Mouse (Mus musculus): Measurements from ENCODE around the gene Zfp639.

Gene Zfp639

DNA sequence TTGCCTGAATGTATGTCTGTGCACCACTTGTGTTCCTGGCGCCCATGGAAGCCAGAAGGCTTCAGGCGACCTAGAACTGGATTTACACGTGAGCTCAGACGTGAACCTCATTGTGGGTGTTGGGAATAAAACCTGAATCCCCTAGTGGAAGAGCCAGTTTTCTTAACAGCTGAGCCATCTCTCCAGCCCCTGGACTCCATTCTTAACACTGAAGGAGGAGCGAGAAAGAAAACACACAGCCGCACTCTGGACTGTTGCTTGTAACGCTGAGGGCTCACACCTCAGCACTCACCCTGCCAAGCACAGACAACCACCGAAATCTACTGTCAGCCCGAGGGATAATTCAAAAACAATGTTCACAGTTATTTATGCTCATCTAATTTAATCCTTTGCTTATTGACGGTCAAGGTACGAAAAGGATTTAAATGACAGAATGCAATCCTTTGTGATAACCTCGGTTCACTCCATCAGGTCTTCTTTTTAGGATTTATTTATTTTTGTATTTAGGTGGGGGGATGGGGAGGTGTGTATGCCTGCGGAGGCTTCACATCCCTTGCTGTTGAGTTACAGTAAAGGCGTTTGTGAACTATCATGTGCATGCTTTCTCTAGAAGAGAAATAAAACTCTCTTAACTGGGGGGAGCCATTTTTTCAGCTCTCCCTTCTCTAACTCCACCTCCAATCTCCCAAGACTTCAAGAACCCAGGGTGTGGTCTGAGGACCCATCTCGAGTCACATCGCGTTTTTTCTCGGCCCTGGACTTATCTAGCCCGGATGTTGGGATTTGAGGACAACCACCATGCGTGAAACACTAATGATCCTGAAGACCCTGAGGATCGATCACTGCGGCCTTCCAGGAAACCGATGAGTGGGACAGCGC, at the start of gene Zfp639:
Gene Zfp639, plus strand, starts transcription at position 764 of the 879 bp plus-strand sequence.
- in situ Hi-C loops (cut with MboI, MseI): loop anchor here (10.0 to 25.0 kb wide), 2 partner anchors 1303 to 1445 kb away; no protein-coding TSS in a partner anchor

DNA sequence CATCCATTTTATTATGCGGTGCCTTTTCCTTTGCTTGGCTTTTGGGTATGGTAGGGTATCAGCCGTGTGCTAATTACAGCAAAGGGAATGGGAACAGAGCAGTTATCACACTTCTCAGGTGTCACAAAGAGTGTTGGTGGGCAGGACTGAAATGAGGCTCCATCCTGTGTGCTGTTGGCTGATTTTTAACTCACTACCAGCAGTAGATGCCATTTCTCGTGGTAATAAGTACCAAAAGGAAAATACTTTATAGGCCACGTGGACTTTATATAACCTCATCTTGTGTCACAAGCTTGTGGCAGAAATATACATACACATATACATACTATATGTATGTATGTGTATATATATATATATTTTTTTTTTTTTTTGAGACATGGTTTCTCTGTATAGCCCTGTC, 42.7 kb upstream of the Zfp639 start:
- in situ Hi-C loops (cut with MboI, MseI): no loop called here

DNA sequence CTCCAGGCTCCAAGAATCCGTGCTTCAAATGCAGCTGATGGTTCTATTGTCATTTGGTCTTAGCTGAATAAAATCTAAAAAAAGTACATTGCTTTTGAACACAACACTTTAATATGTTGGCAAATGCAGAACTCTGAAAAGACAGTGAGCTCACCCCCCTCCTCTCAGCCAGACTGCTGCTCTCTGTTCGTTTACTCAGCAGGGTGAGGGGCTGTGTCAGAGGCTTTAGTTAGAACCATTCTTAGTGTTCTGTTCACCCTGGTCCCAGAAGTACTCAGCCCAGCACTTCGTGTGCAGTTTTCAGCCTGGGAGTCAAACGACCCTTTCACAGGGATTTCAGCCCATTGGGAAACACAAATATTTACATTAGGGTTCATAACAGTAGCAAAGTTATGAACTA, 41.6 kb upstream of the Zfp639 start:
- in situ Hi-C loops (cut with MboI, MseI): no loop called here

DNA sequence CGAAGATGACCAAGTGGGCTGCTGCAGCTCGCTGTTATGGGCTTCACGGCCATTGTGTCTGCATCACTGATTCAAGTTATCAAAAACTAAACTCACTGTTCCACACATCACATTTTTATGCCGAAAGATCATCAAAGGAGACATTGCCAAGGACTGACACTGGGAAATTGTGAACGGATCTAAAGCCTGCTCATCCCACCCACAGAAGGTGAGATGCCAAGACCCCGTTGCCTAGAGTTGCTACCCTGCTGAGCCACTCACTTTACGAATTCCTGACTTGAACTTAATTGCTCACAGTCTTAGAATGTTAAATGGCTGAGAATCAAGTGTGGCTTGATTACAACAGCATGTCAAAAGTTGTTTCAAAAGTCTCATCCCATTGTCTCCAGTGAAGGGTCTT, 39.6 kb upstream of the Zfp639 start:
- in situ Hi-C loops (cut with MboI, MseI): no loop called here

DNA sequence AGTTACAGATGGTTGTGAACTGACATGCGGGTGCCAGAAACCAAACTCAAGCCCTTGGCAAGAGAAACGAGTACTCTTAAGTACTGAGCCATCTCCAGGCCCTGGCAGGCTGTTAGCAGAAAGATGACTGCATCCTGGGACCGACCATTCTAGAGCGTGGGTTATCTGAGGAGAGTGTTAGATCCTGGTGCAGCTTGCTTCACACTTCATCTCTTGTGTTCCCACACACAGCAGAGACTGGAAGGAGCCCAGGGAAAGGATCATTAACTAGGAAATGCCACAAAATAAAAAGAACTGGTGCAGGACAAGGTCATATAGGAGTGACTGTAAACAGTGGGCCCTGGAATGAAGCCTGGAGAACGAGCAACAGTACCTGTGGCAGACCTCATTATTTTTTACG, 39.0 kb upstream of the Zfp639 start:
- in situ Hi-C loops (cut with MboI, MseI): no loop called here

DNA sequence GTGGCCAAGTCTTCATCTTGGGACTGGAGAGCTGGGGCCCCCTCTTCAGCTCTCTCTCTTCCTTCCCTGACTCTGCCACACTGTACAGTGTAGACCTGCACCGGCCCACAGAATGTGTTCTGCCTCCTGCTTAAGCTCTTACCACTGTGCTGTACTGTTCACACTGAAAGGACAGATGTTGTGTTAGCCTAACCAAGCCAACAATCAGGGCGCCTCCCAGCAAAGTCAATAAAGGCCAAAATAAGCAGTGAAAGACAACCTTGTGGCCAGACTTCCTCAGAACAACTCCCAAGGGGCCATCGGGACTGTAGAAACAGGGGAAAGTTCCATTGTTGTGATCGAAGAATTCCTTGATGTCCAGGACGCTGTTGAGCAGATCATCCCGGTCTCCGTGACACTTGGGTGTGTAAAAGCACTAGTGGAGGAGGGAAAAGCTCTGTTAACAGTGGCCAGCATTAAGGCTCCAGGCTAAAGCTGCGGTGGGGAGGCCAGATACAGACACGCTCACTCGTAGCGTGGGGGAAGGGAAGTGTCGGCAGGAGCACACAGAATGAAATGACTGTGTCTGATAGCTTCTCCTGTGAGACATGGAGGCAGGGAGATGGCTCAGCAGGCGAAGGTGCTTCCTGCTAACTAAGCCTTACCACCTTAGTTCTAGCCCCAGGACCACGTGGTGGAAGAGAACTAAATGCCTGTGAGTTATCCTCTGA, 37.7 kb upstream of the Zfp639 start:
- in situ Hi-C loops (cut with MboI, MseI): no loop called here

DNA sequence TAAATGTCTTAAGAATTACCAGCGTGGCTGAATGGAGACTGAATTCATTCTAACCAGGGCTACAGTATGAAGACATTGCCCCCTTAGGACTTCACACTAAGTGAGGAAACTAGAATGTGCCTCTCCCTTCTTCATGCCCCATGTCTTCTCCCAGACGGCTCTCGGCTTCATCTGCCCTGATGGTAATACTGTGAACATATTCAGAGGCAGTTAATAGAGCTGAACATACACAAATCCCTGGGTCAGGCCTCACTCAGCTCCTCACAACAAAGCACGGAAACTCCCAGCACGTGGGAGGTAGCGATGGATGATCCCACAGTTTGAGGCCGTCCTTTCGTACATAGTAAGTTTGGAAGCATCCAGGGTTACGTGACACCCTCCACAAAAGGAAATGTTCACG, 36.9 kb upstream of the Zfp639 start:
- in situ Hi-C loops (cut with MboI, MseI): no loop called here

DNA sequence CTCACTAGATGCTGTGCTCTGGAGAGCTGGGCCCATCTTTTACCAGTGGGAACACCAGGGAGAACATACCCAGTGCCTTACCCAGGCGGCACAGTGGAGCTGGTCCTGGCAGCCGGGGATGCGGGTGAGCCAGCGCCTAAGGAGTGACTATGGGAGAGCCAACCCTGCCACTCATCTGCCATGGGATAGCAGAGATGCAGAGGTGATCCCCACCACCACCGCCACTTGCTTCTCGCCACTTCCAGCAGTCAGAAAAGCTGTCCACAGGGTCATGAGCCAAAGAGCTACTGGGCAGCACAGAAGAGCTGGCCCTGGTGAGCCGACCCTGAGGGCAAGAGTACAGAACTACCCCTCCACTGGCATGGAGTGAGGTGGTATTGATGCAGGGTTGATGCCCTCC, 30.1 kb upstream of the Zfp639 start:
- in situ Hi-C loops (cut with MboI, MseI): loop anchor here (10.0 to 25.0 kb wide), 2 partner anchors 293 to 485 kb away; no protein-coding TSS in a partner anchor

DNA sequence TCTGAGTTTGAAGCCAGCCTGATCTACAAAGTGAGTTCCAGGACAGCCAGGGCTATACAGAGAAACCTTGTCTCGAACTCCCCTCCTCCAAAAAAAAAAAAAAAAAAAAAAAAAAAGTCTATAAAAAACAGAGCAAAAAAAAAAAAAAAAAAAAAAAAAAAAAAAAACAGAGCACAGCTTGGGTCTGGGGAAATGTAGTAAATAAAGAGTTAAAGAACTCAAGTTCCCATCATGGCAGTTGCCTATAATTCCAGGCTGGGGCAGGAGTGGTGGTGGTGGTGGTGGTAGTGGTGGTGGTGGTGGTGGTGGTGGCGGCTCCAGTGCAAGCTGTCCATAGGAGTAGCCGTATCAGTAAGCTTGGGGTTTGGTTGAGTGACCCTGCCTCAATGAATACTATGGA, 27.0 kb upstream of the Zfp639 start:
- in situ Hi-C loops (cut with MboI, MseI): loop anchor here (10.0 to 25.0 kb wide), 2 partner anchors 296 to 488 kb away; no protein-coding TSS in a partner anchor

DNA sequence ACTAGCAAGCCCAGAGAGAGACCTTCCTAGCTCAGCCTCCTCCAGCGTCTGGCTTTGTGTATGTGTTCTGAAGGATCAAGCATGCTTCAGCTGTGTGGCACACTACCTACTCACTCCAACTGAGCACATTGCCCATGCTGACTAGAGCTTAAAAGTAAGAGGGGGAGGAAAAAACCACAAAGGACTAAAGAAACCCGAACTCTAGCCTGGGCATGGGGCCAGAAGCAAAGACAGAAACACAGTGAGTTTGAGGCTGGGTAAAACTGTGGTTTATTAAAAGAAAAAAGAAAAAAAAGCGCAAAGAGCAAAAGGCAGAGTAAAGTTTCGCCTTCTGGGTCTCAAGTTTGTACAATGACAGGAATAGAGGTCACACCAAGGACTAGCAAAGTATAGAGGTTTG, 23.5 kb upstream of the Zfp639 start:
- in situ Hi-C loops (cut with MboI, MseI): loop anchor here (5.0 to 25.0 kb wide), 3 partner anchors 114 to 492 kb away; no protein-coding TSS in a partner anchor

DNA sequence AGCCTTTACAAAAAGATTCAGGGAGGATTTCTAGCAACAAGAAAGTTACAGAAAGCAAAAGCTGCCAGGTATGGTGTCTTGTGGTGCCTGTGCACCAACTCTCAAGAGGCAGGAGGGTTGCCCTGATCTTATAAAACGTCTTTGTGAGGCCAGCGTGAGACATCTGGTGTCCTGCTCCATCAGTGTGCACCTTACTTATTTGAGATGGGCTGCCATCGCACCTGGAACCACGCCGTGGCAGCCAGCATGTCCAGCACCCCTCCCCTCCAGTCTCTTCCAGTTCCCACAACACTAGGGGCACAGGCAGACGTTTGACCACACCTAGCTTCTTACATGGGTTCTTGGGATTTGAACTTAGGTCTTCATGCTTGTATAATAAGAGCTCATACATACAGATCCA, 21.9 kb upstream of the Zfp639 start:
- in situ Hi-C loops (cut with MboI, MseI): loop anchor here (5.0 to 25.0 kb wide), 3 partner anchors 116 to 493 kb away; no protein-coding TSS in a partner anchor

DNA sequence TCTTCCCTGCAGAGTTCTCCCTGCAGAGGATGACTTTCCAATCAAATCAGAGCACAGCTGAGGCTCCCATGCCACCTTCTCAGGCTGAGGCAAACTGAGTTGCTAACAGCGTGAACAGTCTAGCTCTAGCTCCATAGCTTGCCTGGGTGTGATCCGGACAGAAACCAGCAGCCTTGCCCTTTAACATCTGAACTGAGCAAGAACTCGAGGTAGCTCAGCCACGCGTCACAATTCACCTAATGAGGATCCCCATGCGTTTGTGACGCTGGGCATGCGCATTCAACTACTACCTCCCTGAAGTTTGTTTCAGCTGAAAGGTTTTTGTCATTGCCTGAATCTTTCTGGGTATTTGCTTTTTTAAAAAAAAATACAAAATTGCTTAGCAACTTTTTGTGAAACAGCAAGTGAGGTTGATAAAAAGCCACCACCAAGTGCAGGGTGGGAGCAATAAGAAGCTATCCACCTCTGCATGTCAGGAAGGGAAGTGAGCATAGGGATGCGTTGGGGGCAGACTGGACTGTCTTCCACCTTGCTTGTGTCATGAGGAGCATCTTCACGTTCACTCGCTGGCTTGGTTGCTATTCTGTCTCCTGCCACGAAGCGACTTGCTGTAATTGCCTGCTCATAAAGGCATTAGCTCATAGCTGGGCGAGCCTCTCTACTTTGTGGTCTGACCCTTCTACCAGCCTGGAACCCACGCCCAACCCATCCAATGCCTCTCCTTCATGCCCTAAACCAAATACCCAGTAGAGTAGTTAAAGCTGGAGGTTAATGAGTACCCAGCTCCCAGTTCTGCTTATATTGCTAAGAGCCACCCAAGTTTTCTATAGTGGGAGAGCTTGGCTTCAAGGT, 19.8 kb upstream of the Zfp639 start:
- in situ Hi-C loops (cut with MboI, MseI): loop anchor here (25.0 kb wide), 1 partner anchor 303 kb away; no protein-coding TSS in a partner anchor

DNA sequence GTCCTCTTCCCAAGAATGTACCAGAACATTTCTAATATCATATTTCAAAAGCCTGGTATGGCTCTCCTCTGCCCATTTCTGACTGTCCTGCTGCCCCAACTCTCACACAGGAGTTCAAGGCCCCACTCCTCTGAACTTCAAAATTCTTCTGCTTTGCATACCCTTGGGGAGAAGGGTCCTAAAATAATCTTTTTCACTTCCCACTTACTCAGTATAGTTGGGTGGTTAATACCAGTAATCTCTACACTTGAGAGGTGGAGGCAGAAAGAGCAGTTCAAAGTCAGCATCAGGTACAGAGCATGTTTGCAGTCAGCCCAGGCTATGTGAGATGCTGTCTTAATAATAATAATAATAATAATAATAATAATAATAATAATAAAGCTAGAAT, 19.1 kb upstream of the Zfp639 start:
- in situ Hi-C loops (cut with MboI, MseI): loop anchor here (25.0 kb wide), 1 partner anchor 304 kb away; no protein-coding TSS in a partner anchor

DNA sequence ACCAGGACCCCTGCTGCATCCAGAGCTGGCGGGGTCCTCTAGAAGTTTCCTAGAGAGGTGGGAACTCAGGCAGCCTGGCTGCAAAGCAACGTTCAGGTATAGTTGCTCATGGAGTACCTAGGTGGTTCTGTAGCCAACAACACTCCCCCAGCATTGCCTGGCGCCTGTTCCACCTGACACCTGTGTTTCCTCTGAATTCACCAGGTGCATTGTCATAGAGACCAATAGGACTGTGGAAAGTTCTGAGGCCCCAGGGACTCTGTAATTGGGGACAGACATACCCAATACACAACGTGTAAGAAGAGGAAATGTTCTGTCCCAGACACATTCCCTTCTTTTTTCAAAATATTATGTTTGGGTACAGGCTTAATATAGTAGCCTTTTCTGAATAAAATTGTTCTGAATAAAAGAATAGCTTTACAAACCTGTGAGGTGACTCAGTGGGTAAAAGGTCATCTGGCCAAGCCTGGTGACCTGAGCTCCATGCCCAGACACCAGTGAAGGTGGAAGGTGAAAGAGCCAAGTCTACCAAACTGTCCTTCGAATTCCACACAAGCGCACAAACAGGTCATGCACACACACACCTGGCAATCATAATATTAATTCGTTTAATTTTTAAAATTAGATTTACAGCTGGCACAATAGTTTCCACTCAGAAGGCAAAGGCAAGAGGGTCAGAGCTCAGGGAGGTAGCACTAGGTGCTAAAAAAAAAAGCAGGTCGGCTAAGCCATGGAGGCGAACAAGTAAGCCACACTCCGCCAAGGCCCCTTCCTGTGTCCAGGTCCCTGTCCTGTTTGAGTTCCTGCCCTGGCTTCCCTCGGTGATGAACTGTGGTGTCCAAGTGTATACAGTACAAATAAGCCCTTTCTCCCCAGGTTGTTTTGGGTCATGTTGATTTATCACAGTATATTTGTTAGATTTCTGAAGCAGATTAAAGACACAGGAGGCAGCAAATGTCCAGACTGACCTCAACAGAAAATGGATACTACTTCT, 17.7 kb upstream of the Zfp639 start, which contains the start of gene Kcnmb3:
Gene Kcnmb3, minus strand, starts transcription at position 135 of the 994 bp plus-strand sequence.
- in situ Hi-C loops (cut with MboI, MseI): loop anchor here (25.0 kb wide), 1 partner anchor 305 kb away; no protein-coding TSS in a partner anchor

DNA sequence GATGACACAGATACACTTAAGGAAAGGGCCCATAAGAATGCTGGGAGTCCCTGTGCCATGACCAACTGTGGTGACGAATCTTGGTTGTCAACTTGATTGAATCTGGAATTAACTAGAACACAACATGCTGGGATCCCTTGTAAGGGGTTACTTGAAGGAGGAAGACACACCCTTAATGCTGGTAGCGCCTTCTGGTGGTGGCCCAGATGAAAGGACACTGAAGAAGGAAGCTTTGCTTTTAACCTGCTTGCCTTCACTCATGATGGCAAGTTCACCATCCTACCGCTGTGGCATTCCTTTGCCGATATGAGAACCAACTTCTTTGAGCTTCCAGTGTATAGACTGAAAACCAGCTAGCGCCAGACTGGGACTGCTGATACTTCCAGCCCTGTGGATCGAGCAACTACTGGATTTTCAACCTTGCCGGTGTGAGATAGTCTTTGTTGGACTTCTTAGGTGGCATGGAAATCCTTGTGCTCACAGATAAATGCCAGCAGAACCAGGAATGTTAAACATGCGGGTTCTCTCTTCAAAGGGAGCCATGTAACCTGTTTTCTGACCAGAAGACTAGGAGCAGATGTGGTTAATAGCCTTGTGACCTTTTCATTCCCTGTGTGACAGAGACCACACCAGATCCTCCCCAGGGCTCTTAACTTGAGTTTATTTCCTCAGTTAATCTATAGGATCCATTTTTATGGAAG, 15.5 kb upstream of the Zfp639 start:
- in situ Hi-C loops (cut with MboI, MseI): loop anchor here (25.0 kb wide), 1 partner anchor 307 kb away; no protein-coding TSS in a partner anchor

DNA sequence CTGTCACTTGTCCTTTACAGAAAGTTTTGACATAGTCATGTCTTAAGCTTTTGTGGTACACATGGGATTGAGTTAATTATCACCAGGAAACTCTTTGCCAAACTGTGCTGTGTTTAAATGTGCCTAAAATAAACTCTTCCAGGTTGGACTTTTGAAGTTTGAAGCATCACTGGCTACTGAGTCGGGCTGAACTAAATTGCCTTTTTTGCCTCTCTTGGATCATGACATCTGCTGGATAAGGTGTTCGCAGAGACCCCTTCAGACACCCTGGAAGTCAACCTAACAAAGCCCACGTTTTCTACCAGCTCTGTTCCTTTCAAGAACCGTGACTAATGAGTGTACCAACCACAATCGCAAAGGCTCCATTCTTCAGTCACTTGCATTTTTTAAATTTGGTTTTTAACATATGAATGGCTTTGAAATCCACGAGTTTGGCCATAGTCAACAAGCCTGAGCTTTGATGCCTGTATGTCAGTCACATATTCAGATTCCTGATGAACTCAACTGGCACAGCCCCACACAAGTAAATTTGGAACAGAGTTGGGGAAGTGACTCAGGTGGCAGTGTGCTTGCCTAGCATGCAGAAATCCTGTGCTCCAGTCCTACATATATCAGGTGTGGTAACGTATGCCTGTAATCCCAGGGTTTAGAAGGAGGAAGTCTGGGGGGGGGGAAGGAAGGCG, 14.8 kb upstream of the Zfp639 start:
- in situ Hi-C loops (cut with MboI, MseI): loop anchor here (25.0 kb wide), 1 partner anchor 308 kb away; no protein-coding TSS in a partner anchor

DNA sequence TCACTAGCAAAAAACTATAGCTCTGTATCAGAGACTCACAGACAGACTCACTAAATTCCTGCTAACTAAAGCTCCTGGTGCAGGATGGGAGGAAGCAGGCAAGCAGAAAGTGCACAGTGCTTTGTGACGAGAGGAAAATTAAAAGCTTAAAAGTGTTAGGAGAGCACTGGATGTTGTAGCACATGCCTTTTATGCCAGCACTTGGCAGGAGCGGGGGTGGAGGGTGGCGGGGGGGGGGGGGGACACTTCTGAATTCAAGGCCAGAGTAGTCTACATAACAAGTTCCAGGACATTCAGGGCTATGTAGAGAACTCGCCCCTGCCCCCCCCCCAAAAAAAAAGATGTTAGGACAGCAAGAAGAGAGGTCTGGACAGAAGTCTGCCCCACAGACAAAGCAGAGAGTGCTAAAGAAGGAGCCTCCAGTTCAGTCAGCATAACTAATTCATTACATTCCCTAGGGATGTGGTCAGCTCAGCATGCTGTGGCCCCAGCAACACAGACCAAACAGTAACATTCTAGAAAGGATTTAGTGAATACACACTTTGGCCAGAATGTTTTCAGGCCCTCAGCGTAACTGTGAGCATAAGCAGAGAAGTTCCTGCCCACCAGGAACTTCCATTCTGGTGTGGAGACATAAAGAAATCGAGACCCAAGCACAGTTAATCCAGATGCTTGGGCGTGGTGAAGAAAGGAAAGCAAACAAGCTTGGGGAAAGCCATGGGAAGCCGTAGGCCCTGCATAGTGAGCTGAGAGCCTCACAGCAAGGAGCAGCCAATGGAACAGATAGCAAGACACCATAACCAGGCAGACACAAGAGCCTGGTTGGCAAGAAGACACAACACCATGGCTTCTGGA, 14.0 kb upstream of the Zfp639 start:
- in situ Hi-C loops (cut with MboI, MseI): loop anchor here (25.0 kb wide), 1 partner anchor 309 kb away; no protein-coding TSS in a partner anchor

DNA sequence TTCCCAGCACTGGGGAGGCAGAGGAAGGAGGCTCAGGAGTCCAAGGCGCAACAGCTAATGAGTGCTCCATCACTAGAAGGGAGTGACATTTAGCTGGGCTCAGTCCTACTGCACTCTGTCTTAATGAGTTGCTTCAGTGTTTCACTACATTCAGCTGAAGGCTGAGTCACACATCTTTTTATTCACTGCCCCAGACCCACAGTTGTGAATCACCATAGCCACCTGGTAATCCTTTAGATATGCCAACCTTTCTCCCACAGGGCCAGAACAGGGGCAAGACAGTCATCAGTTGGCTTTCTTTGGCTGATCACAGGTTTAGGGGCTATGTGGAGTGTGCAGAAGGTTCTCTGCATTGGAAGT, 13.4 kb upstream of the Zfp639 start:
- in situ Hi-C loops (cut with MboI, MseI): loop anchor here (25.0 kb wide), 1 partner anchor 309 kb away; no protein-coding TSS in a partner anchor

Data from T-helper 2 cell (primary cell).